5 mouse cellular contexts compared by ENCODE assay signal in genomic region chr19:9234676-9235075, GRCm38 (mm10).
DNase-seq lines count a peak whose midpoint lies in the region.

No protein-coding gene starts in this region.

- DNase-seq in adrenal gland, adult (ENCODE audit: inconsistent age in 2 of 2, low spot score in 1 of 2), result peak; percentile 19 to 64
- DNase-seq in adrenal gland, adult 8-10 months, result peak; percentile 12
- peak; percentile 66 for DNase-seq in adrenal gland, postnatal 14 days
- peak; percentile 48 to 51 for DNase-seq in adrenal gland, postnatal 36 days
- peak; percentile 43 for DNase-seq in testis, postnatal 10 days (ENCODE audit: low spot score)

Comparison
In these comparisons a context has a peak if more than half of its experiments do, and no peak if none do; other contexts are left out.
1. Peak in every context shown above with its lines: DNase-seq.
2. DNase-seq: peak in every context shown above with its lines; median percentile 66 in adrenal gland, postnatal 14 days; 50 in adrenal gland, postnatal 36 days; 43 in testis, postnatal 10 days; 42 in adrenal gland, adult; 12 in adrenal gland, adult 8-10 months.